Mouse (Mus musculus) midbrain, postnatal 0 days (tissue): ENCODE data around the gene Zbtb4. TPM values are rescaled to one million over a fixed set of nuclear protein-coding genes. Genes with fewer than 3 reads are reported as not detected.

ENCODE experiments used
- ATAC-seq: fragments of 200-750 bp; cut with Nextera tagmentation; 2 replicates; pipeline ENCODE4 v1.8.0; 2017; ENCODE audit warnings: moderate number of reproducible peaks, mild to moderate bottlenecking, moderate TSS enrichment, moderate library complexity; ENCODE audit not compliant: low FRiP score
- DNase-seq: peaks from one replicate; pipeline ENCODE4 v3.0.0-alpha.2; 2015; ENCODE audit warnings: low spot score
- H3K27ac ChIP-seq: fragments of 300-500 bp; sonication (generic); 2 replicates; pipeline ENCODE4 v1.5.1; 2014; ENCODE audit warnings: low read depth, mild to moderate bottlenecking, low read length, mixed read lengths
- H3K27me3 ChIP-seq: fragments of 300-500 bp; sonication (generic); 2 replicates; pipeline ENCODE4 v1.6.1; 2014; ENCODE audit warnings: low read length, control low read depth, mixed read lengths; ENCODE audit not compliant: insufficient read depth
- H3K36me3 ChIP-seq: fragments of 300-500 bp; sonication (generic); 2 replicates; pipeline ENCODE4 v1.6.1; 2014; ENCODE audit warnings: low read length, control low read depth, mixed read lengths; ENCODE audit not compliant: insufficient read depth
- H3K4me1 ChIP-seq: fragments of 300-500 bp; sonication (generic); 2 replicates; pipeline ENCODE4 v1.6.1; 2014; ENCODE audit warnings: mild to moderate bottlenecking, control low read depth, antibody characterized with exemption, low read length, mixed read lengths; ENCODE audit not compliant: insufficient read depth
- H3K4me2 ChIP-seq: fragments of 300-500 bp; sonication (generic); 2 replicates; pipeline ENCODE4 v1.6.1; 2014; ENCODE audit warnings: low read depth, mild to moderate bottlenecking, low read length, mixed read lengths; ENCODE audit not compliant: poor library complexity, severe bottlenecking
- H3K4me3 ChIP-seq: fragments of 300-500 bp; sonication (generic); 2 replicates; pipeline ENCODE4 v1.5.1; 2014; ENCODE audit warnings: low read depth, mild to moderate bottlenecking, low read length, moderate library complexity
- H3K9ac ChIP-seq: fragments of 300-500 bp; sonication (generic); replicated peaks from 2 replicates; pipeline ENCODE4 v1.6.1; 2014; ENCODE audit warnings: mild to moderate bottlenecking, low read length, moderate library complexity, mixed read lengths; ENCODE audit not compliant: poor library complexity, severe bottlenecking
- H3K9me3 ChIP-seq: fragments of 300-500 bp; sonication (generic); 2 replicates; pipeline ENCODE4 v1.6.1; 2016; ENCODE audit warnings: low read length, control low read depth
- CTCF ChIP-seq: IDR thresholded peaks from 2 replicates; pipeline ENCODE4 v1.5.1; 2016; ENCODE audit warnings: antibody characterized with exemption, mild to moderate bottlenecking
- whole genome bisulfite sequencing: fragments of 180-500 bp; shearing (Covaris S2); extraction: QIAGEN DNeasy Blood & Tissue Kit; methylation state at CpG from one replicate; pipeline ENCODE4 v1.1.7; 2014; 5-methylcytosine and 5-hydroxymethylcytosine counted together
- polyA plus RNA-seq: library from polyadenylated mRNA; unstranded; fragments of >200 nt; fragmentation: Nextera tagmentation; extraction: Ambion mirVana; gene quantifications from 2 replicates; pipeline ENCODE4 v1.2.1, GENCODE M21; 2015
- total RNA-seq: library from RNA; depleted of rRNA; stranded (reverse); fragments of >200 nt; gene quantifications from 2 replicates; pipeline ENCODE4 v1.2.3, GENCODE M21; 2014

The Zbtb4 gene
- total and polyA plus RNA-seq, 2 experiments from 2014 or later: 5.0 to 34.3 TPM

- no peaks in the 10 kb centered on the region for H3K36me3 ChIP-seq
- no peaks in the 10 kb centered on the region for H3K27me3 ChIP-seq
- no peak overlapping the region for H3K27ac ChIP-seq
- WGBS: 86% methylated on average over 5 of the region's 5 CpGs
- H3K4me1 ChIP-seq: peaks cover 15% of the 10 kb centered on the region; the same call in 1 of the 2 replicates
- H3K9me3 ChIP-seq: no peaks in the 10 kb centered on the region
- no peak for TF ChIP-seq CTCF
- H3K9ac ChIP-seq: no peak overlapping the region
- ATAC-seq: no peak
- no peak for DNase-seq
- H3K4me2 ChIP-seq: no peak overlapping the region
- H3K4me3 ChIP-seq: 0 out of 2 replicates have a peak overlapping the region, but pooled peaks have one; percentile 1
Observed at GRCm38 (mm10) chr11:69754233-69754632, 11.5 kb upstream of the Zbtb4 start.

- H3K4me3 ChIP-seq: 0 out of 2 replicates have a peak overlapping the region, but pooled peaks have one; percentile 1
- no peak overlapping the region for H3K27ac ChIP-seq
- no peaks in the 10 kb centered on the region for H3K9me3 ChIP-seq
- ATAC-seq (no peak), DNase-seq (peak; percentile 89)
- peak; percentile 82 for TF ChIP-seq CTCF
- 49% methylated on average over 3 of the region's 3 CpGs for WGBS
- H3K9ac ChIP-seq: no peak overlapping the region
- H3K36me3 ChIP-seq: no peaks in the 10 kb centered on the region
- H3K4me1 ChIP-seq: peaks cover 15% of the 10 kb centered on the region; the same call in 1 of the 2 replicates
- H3K4me2 ChIP-seq: no peak overlapping the region
- no peaks in the 10 kb centered on the region for H3K27me3 ChIP-seq
Observed at GRCm38 (mm10) chr11:69754701-69755100, 11.0 kb upstream of the Zbtb4 start.

GRCm38 (mm10) chr11:69757303-69758089 lies 8.2 kb upstream of the Zbtb4 start:
- Histone ChIP-seq H3K36me3 (no peaks in the 10 kb centered on the region), H3K27ac (peak overlapping the region; percentile 99), H3K4me1 (peaks cover 24% of the 10 kb centered on the region; the same call in 1 of the 2 replicates), H3K4me2 (peak overlapping the region; percentile 76), H3K4me3 (peak overlapping the region; percentile 48), H3K27me3 (no peaks in the 10 kb centered on the region), H3K9ac (peak overlapping the region; percentile 87), H3K9me3 (no peaks in the 10 kb centered on the region)
- DNase-seq: no peak
- WGBS: 41% methylated on average over 9 of the region's 9 CpGs
- no peak for ATAC-seq
- no peak for TF ChIP-seq CTCF

- DNase-seq (peak; percentile 96), ATAC-seq (peak; percentile 86)
- Histone ChIP-seq H3K4me1 (peaks cover 24% of the 10 kb centered on the region; the same call in 1 of the 2 replicates), H3K27me3 (no peaks in the 10 kb centered on the region), H3K4me3 (peak overlapping the region; percentile 48), H3K9ac (peak overlapping the region; percentile 87), H3K36me3 (no peaks in the 10 kb centered on the region), H3K27ac (peak overlapping the region; percentile 99), H3K4me2 (peak overlapping the region; percentile 76), H3K9me3 (no peaks in the 10 kb centered on the region)
- under 1% methylated on average over 23 of the region's 26 CpGs for whole genome bisulfite sequencing
- TF ChIP-seq CTCF: peak; percentile 19; the same call in 1 of the 2 replicates
Observed at GRCm38 (mm10) chr11:69758090-69758456, 7.6 kb upstream of the Zbtb4 start.

- H3K36me3 ChIP-seq: no peaks in the 10 kb centered on the region
- no peak for TF ChIP-seq CTCF
- peak within 1 kb of the TSS; percentile 48 for H3K4me3 ChIP-seq
- H3K4me2 ChIP-seq: peak within 1 kb of the TSS; percentile 76
- H3K27me3 ChIP-seq: no peaks in the 10 kb centered on the region
- H3K4me1 ChIP-seq: peaks cover 24% of the 10 kb centered on the region; the same call in 1 of the 2 replicates
- no peaks in the 10 kb centered on the region for H3K9me3 ChIP-seq
- peak within 1 kb of the TSS; percentile 87 for H3K9ac ChIP-seq
- ATAC-seq: peak; percentile 97
- whole genome bisulfite sequencing: under 1% methylated on average over 31 of the region's 36 CpGs
- peak within 1 kb of the TSS; percentile 99 for H3K27ac ChIP-seq
- DNase-seq: peak; percentile 98
Observed at GRCm38 (mm10) chr11:69758478-69758970, 7.2 kb upstream of the Zbtb4 start, which contains the start of gene Polr2a. Gene Polr2a (minus strand): TSS chr11:69758637.
